In the genomic region with DNA sequence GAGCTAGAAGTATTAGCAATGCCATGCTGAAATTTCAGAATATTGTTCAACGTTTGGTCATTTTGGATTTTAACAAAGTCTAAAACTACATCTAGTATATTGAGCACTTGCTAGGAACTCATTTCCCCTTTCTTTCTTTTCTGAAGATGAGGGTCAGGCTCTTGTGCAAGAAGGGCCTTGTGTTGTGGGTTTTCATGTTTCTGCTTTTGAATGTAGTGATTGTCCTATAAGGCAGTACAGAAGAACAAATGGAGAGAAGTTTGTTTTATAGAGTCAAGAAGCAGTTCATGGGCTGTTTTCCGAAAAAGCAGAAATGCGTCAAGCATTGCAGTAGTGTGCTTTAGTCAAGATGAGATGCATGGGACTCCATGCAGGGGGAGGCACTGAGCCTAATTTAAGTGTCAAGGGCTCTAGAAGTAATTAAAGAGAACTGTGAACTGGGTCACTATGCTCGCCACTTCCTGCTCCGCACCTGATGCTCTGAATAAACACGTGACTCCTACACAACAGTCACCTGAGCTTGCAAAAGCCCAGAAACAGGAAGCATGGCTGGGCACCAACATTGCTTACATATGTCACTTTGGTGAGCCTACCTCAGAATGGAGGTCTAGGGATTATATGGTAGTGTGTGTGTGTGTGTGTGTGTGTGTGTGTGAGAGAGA, we compare ENCODE assay signal across 14 mouse cellular contexts. TPM values are rescaled to one million over a fixed set of nuclear protein-coding genes. Genes with fewer than 3 reads are reported as not detected.
A peak's percentile ranks its signal among the peaks of the same experiment; 100 is the strongest.
DNase-seq lines count a peak whose midpoint lies in the region; ATAC-seq and TF ChIP-seq lines count a peak whose summit lies in the region.
"Had no signal": no experiment of that assay in that cellular context is flagged by ENCODE, and none has a peak within 500 bp of the region (broad histone marks: within the 10 kb centered on the region; RNA-seq: fewer than 3 reads in every experiment).

No protein-coding gene starts in this region.

- no peak overlapping the region for H3K4me2 ChIP-seq in lung, postnatal 0 days (replicated peaks; ENCODE audit: low read depth, low read length)
- H3K4me2 ChIP-seq in hindbrain, embryonic 11.5 days (replicated peaks; ENCODE audit: low read depth, low read length), result no peak overlapping the region
- H3K4me2 ChIP-seq: heart, embryonic 15.5 days; hindbrain, embryonic 14.5 days; liver, embryonic 11.5 days had no signal

- no peak overlapping the region for H3K4me3 ChIP-seq in lung, postnatal 0 days (ENCODE audit: low read depth, low read length)
- H3K4me3 ChIP-seq in hindbrain, embryonic 11.5 days (ENCODE audit: low read depth, low read length), result no peak overlapping the region
- H3K4me3 ChIP-seq: heart, embryonic 15.5 days; megakaryocyte, embryonic 14.5 days had no signal

- 68% methylated on average over 6 of the region's 6 CpGs for WGBS in lung, postnatal 0 days
- WGBS in hindbrain, embryonic 11.5 days, result 83% methylated on average over 6 of the region's 6 CpGs

- no peak for ATAC-seq in lung, postnatal 0 days
- ATAC-seq in common myeloid progenitor, adult 5-6 weeks (replicated peaks; ENCODE audit: low read depth, poor library complexity, severe bottlenecking), result peak; percentile 80
- ATAC-seq in neutrophil, adult 5-6 weeks (ENCODE audit: extremely low read depth, insufficient number of reproducible peaks, low FRiP score, poor library complexity, severe bottlenecking), result peak; percentile 90
- no peak for ATAC-seq in hindbrain, embryonic 11.5 days (ENCODE audit: low FRiP score)
- ATAC-seq in megakaryocyte-erythroid progenitor cell, adult 5-6 weeks (replicated peaks; ENCODE audit: low FRiP score, low TSS enrichment, poor library complexity, severe bottlenecking), result no peak

- DNase-seq in lung, postnatal 0 days (ENCODE audit: low spot score), result peak; percentile 31
- no peak for DNase-seq in lung, postnatal 10 days
- DNase-seq in thymus, postnatal 36 days, result peak; percentile 6 to 23
- no peak for DNase-seq in hindbrain, embryonic 11.5 days (ENCODE audit: low spot score)
- no peak for DNase-seq in layer of hippocampus, postnatal 36 days
- DNase-seq: kidney, adult 9 months; retina, postnatal 1 day had no signal

- no peak for TF ChIP-seq EP300 in lung, postnatal 0 days (IDR thresholded peaks at IDR 0.05)

- no peak for TF ChIP-seq CTCF in lung, postnatal 0 days (IDR thresholded peaks at IDR 0.05)

- no peaks in the 10 kb centered on the region for H3K36me3 ChIP-seq in lung, postnatal 0 days (ENCODE audit: insufficient read depth, low read length)
- H3K36me3 ChIP-seq in hindbrain, embryonic 11.5 days (ENCODE audit: control insufficient read depth, insufficient read depth, low read length), result no peaks in the 10 kb centered on the region
- H3K36me3 ChIP-seq: heart, embryonic 15.5 days had no signal

- H3K4me1 ChIP-seq in lung, postnatal 0 days (ENCODE audit: insufficient read depth, low read depth, low read length), result no peaks in the 10 kb centered on the region
- H3K4me1 ChIP-seq in hindbrain, embryonic 11.5 days (replicated peaks; ENCODE audit: control insufficient read depth, insufficient read depth, low read length), result no peaks in the 10 kb centered on the region
- H3K4me1 ChIP-seq: heart, embryonic 15.5 days; megakaryocyte, embryonic 14.5 days had no signal

- H3K27ac ChIP-seq in lung, postnatal 0 days (ENCODE audit: low read length), result no peak overlapping the region
- no peak overlapping the region for H3K27ac ChIP-seq in hindbrain, embryonic 11.5 days (ENCODE audit: low read depth, low read length)
- H3K27ac ChIP-seq: heart, embryonic 15.5 days; hindbrain, embryonic 14.5 days had no signal

- no peaks in the 10 kb centered on the region for H3K27me3 ChIP-seq in lung, postnatal 0 days (replicated peaks; ENCODE audit: insufficient read depth, low read length)
- no peaks in the 10 kb centered on the region for H3K27me3 ChIP-seq in hindbrain, embryonic 11.5 days (ENCODE audit: control insufficient read depth, insufficient read depth, low read length)
- H3K27me3 ChIP-seq: heart, embryonic 15.5 days; megakaryocyte, embryonic 14.5 days had no signal

- H3K9ac ChIP-seq in lung, postnatal 0 days (replicated peaks; ENCODE audit: low read depth), result no peak overlapping the region
- H3K9ac ChIP-seq in hindbrain, embryonic 11.5 days (ENCODE audit: low read depth, low read length), result no peak overlapping the region
- H3K9ac ChIP-seq: heart, embryonic 15.5 days; hindbrain, embryonic 14.5 days had no signal

- H3K9me3 ChIP-seq in lung, postnatal 0 days (ENCODE audit: low read length), result no peaks in the 10 kb centered on the region
- H3K9me3 ChIP-seq in hindbrain, embryonic 11.5 days (ENCODE audit: control insufficient read depth, low read length), result no peaks in the 10 kb centered on the region
- H3K9me3 ChIP-seq: heart, embryonic 15.5 days had no signal

RNA-seq across cellular contexts. Expression of a gene that starts 17.6 kb away (rescaled TPM):
- 16.4 and 18.4 TPM in 2 replicates for polyA plus RNA-seq in lung, postnatal 0 days (2015; fragmentation: Nextera tagmentation; extraction: Ambion mirVana)
- 10.0 and 13.5 TPM in 2 replicates for total RNA-seq in common myeloid progenitor, adult 5-6 weeks (2017)
- total RNA-seq in neutrophil, adult 5-6 weeks (2017), result 731 and 761 TPM in 2 replicates
- 7.4 and 7.6 TPM in 2 replicates for polyA plus RNA-seq in hindbrain, embryonic 11.5 days (2014; fragmentation: Nextera tagmentation; extraction: Ambion mirVana)
- 100 to 1,000 TPM; 192 to 196 TPM for total RNA-seq in layer of hippocampus, postnatal 36 days (2021)
- 1.4 and 1.6 TPM in 2 replicates for total RNA-seq in megakaryocyte-erythroid progenitor cell, adult 5-6 weeks (2014; fragmentation: Nextera tagmentation)
- total RNA-seq in megakaryocyte-erythroid progenitor cell, adult 5-6 weeks (2017), result 1.4 and 1.7 TPM in 2 replicates

Comparison
In these comparisons a context has a peak if more than half of its experiments do, and no peak if none do; other contexts are left out.
1. DNase-seq: peak in lung, postnatal 0 days (single experiment) and thymus, postnatal 36 days (2 of 2); none in lung, postnatal 10 days (single experiment), hindbrain, embryonic 11.5 days (single experiment) and layer of hippocampus, postnatal 36 days (0 of 2).
2. ATAC-seq: peak in common myeloid progenitor, adult 5-6 weeks (single experiment) and neutrophil, adult 5-6 weeks (single experiment); none in lung, postnatal 0 days (single experiment), hindbrain, embryonic 11.5 days (single experiment) and megakaryocyte-erythroid progenitor cell, adult 5-6 weeks (single experiment).
3. RNA of a gene that starts 17.6 kb away (total RNA-seq): 731 to 761 TPM in neutrophil, adult 5-6 weeks and 192 to 196 TPM in layer of hippocampus, postnatal 36 days; 10.0 to 13.5 TPM in common myeloid progenitor, adult 5-6 weeks and 1.4 to 1.7 TPM in megakaryocyte-erythroid progenitor cell, adult 5-6 weeks; every median in the first group is over 10 times any median in the second.